In genomic region chrX:9199761-9200371, GRCm38 (mm10) we compare ENCODE assay signal across 8 mouse cellular contexts. TPM values are rescaled to one million over a fixed set of nuclear protein-coding genes. Genes with fewer than 3 reads are reported as not detected.
DNase-seq lines count a peak whose midpoint lies in the region; ATAC-seq and TF ChIP-seq lines count a peak whose summit lies in the region.

TSS of gene Lancl3 (plus strand) at chrX:9199902.

- no peak; the same call in 1 of the 2 replicates for TF ChIP-seq CTCF in forebrain, postnatal 0 days (IDR thresholded peaks at IDR 0.05; ENCODE audit: low read depth)

- peak within 1 kb of the TSS; percentile 58 for H3K4me2 ChIP-seq in forebrain, postnatal 0 days (ENCODE audit: low read depth)
- peak within 1 kb of the TSS; percentile 66 for H3K4me2 ChIP-seq in liver, embryonic 13.5 days
- H3K4me2 ChIP-seq in neural tube, embryonic 12.5 days (replicated peaks): peak within 1 kb of the TSS; percentile 65

- peak; percentile 73 to 78 for DNase-seq in cerebellum, adult 18-20 months
- peak; percentile 36 for DNase-seq in forebrain, postnatal 0 days
- DNase-seq in induced T-regulatory cell, adult 2 months (ENCODE audit: low read depth): peak; percentile 44
- DNase-seq in liver, embryonic 13.5 days: no peak
- peak; percentile 26 to 31 for DNase-seq in urinary bladder, postnatal 36 days (ENCODE audit: low spot score in 2 of 2)

- H3K4me1 ChIP-seq in megakaryocyte, embryonic 14.5 days: peaks cover 17% of the 10 kb centered on the region
- H3K4me1 ChIP-seq in forebrain, postnatal 0 days (ENCODE audit: insufficient read depth): no peaks in the 10 kb centered on the region
- peaks cover 4% of the 10 kb centered on the region; the same call in 1 of the 2 replicates for H3K4me1 ChIP-seq in liver, embryonic 13.5 days (replicated peaks)
- H3K4me1 ChIP-seq in neural tube, embryonic 12.5 days: no peaks in the 10 kb centered on the region

- no peaks in the 10 kb centered on the region for H3K36me3 ChIP-seq in megakaryocyte, embryonic 14.5 days (replicated peaks; ENCODE audit: low read length)
- no peaks in the 10 kb centered on the region for H3K36me3 ChIP-seq in forebrain, postnatal 0 days (ENCODE audit: insufficient read depth)
- no peaks in the 10 kb centered on the region for H3K36me3 ChIP-seq in liver, embryonic 13.5 days
- H3K36me3 ChIP-seq in neural tube, embryonic 12.5 days: no peaks in the 10 kb centered on the region

- ATAC-seq in megakaryocyte, adult 5-6 weeks (ENCODE audit: poor library complexity, severe bottlenecking): no peak
- ATAC-seq in forebrain, postnatal 0 days: peak; percentile 59
- ATAC-seq in liver, embryonic 13.5 days (ENCODE audit: low read depth): no peak
- ATAC-seq in neural tube, embryonic 12.5 days (ENCODE audit: low FRiP score, low read depth): peak; percentile 76

- peak within 1 kb of the TSS; percentile 93 for H3K4me3 ChIP-seq in megakaryocyte, embryonic 14.5 days (replicated peaks)
- H3K4me3 ChIP-seq in forebrain, postnatal 0 days (ENCODE audit: low read depth, low read length): peak within 1 kb of the TSS; percentile 47
- peak within 1 kb of the TSS; percentile 47 for H3K4me3 ChIP-seq in liver, embryonic 13.5 days (replicated peaks)
- peak within 1 kb of the TSS; percentile 39 for H3K4me3 ChIP-seq in neural tube, embryonic 12.5 days

- peaks cover 12% of the 10 kb centered on the region for H3K9me3 ChIP-seq in megakaryocyte, embryonic 14.5 days
- no peaks in the 10 kb centered on the region for H3K9me3 ChIP-seq in forebrain, postnatal 0 days (ENCODE audit: low read length)
- no peaks in the 10 kb centered on the region for H3K9me3 ChIP-seq in liver, embryonic 13.5 days (replicated peaks)
- H3K9me3 ChIP-seq in neural tube, embryonic 12.5 days: no peaks in the 10 kb centered on the region

- H3K9ac ChIP-seq in forebrain, postnatal 0 days: peak within 1 kb of the TSS; percentile 62
- no peak within 1 kb of the TSS for H3K9ac ChIP-seq in liver, embryonic 13.5 days
- H3K9ac ChIP-seq in neural tube, embryonic 12.5 days: peak within 1 kb of the TSS; percentile 35

- H3K27me3 ChIP-seq in megakaryocyte, embryonic 14.5 days (replicated peaks): peaks cover 29% of the 10 kb centered on the region
- no peaks in the 10 kb centered on the region for H3K27me3 ChIP-seq in forebrain, postnatal 0 days (ENCODE audit: insufficient read depth, low read length)
- peaks cover 29% of the 10 kb centered on the region for H3K27me3 ChIP-seq in liver, embryonic 13.5 days
- H3K27me3 ChIP-seq in neural tube, embryonic 12.5 days (replicated peaks): peaks cover 6% of the 10 kb centered on the region; the same call in 1 of the 2 replicates

- peak within 1 kb of the TSS; percentile 40 for H3K27ac ChIP-seq in forebrain, postnatal 0 days (ENCODE audit: low read depth, low read length)
- no peak within 1 kb of the TSS for H3K27ac ChIP-seq in liver, embryonic 13.5 days
- no peak within 1 kb of the TSS for H3K27ac ChIP-seq in neural tube, embryonic 12.5 days

- WGBS in forebrain, postnatal 0 days: 28% methylated on average over 41 of the region's 49 CpGs
- 4% methylated on average over 38 of the region's 49 CpGs for WGBS in liver, embryonic 13.5 days (ENCODE audit: insufficient replicate concordance)
- 16% methylated on average over 49 of the region's 49 CpGs for WGBS in neural tube, embryonic 12.5 days

RNA-seq across cellular contexts. Expression of gene Lancl3, which starts in this region (rescaled TPM):
- 0.07 and 0.41 TPM in 2 replicates for polyA plus RNA-seq in megakaryocyte, embryonic 14.5 days (2012; ENCODE audit: insufficient read depth, low replicate concordance)
- total RNA-seq in megakaryocyte, adult 5-6 weeks (2015): not detected in 2 replicates
- total RNA-seq in megakaryocyte, adult 5-6 weeks (2017): 0.16 TPM in 1 of 2 replicates, not detected in the other
- total RNA-seq in forebrain, postnatal 0 days (2014; rRNA removed): 10.9 and 14.9 TPM in 2 replicates
- polyA plus RNA-seq in forebrain, postnatal 0 days (2015; fragmentation: Nextera tagmentation; extraction: Ambion mirVana): 3.6 and 5.6 TPM in 2 replicates
- polyA plus RNA-seq in liver, embryonic 13.5 days (2015; fragmentation: Nextera tagmentation; extraction: Ambion mirVana): 0.27 and 0.31 TPM in 2 replicates
- polyA plus RNA-seq in neural tube, embryonic 12.5 days (2016; fragmentation: Nextera tagmentation; extraction: Ambion mirVana): 1.2 TPM in 2 replicates

Comparison
In these comparisons a context has a peak if more than half of its experiments do, and no peak if none do; other contexts are left out.
1. RNA of gene Lancl3 (total RNA-seq): 10.9 to 14.9 TPM in forebrain, postnatal 0 days; 0.16 TPM in megakaryocyte, adult 5-6 weeks; every median in the first group is over 10 times any median in the second.
2. H3K4me3 ChIP-seq: peak in every context shown above with its lines; median percentile 93 in megakaryocyte, embryonic 14.5 days; 47 in forebrain, postnatal 0 days; 47 in liver, embryonic 13.5 days; 39 in neural tube, embryonic 12.5 days.
3. ATAC-seq: peak in forebrain, postnatal 0 days (single experiment) and neural tube, embryonic 12.5 days (single experiment); none in megakaryocyte, adult 5-6 weeks (single experiment) and liver, embryonic 13.5 days (single experiment).
4. Peak in every context shown above with its lines, with median percentiles within 50 percentile points of each other: H3K4me2 ChIP-seq.